Mouse (Mus musculus) cerebellum, adult (tissue): ENCODE measurements around the gene Olfr13.
"Not testable (repeated sequence)": the region's sequence is repeated elsewhere in the genome, so short reads cannot be mapped to it uniquely, and the experiment has no call there.

Experiments used
- ATAC-seq: cut with Nextera tagmentation; 2 replicates; pipeline ENCODE4 v1.9.2; 2017; ENCODE audit warnings: mild to moderate bottlenecking, moderate library complexity, mixed read lengths; ENCODE audit not compliant: insufficient number of reproducible peaks, low FRiP score, low TSS enrichment

Olfr13 gene

DNA sequence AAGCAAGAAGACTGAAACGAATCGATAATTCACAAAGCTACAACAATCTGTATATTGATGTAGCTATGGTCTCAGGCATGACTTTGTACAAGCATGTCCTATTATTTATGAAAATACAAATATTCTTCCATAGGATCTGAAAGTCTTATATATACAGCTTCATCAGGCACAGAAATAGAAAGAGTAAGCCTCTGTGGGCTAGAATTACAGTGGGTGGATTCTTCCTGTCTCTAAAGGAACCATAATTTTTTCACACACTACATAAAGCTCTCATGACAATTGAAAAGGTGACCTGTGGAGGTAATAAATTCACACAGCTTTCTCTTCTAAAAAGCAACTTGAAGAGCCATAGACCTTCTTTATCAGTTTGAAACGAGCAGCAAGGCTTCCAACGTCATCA lies at the start of gene Olfr13:
Gene Olfr13 (plus strand): TSS at position 301 of the 400 bp plus-strand sequence.
- ATAC-seq: no peak

DNA sequence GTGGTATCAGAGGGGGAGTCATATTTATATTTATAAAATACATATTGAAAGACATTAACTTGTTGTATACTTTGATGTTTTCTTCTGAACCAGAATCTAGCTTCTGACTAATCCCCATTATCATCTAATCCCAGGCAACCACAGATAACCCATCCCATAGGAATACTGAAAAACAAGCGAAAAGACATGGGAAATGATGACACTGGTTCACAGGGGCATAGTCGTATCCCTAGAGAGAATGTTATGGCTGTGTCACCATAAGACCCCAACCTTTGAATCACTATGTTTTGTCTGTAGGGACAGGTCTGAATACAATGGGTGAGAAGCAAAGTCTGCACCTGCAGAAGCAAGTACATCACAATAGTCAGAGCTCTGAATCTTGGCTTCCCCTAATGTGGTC lies 25.7 kb upstream of the Olfr13 start, which contains the start of gene Olfr237-ps1:
Gene Olfr237-ps1 (plus strand): TSS at position 301 of the 400 bp plus-strand sequence.
- not testable (repeated sequence) for ATAC-seq

DNA sequence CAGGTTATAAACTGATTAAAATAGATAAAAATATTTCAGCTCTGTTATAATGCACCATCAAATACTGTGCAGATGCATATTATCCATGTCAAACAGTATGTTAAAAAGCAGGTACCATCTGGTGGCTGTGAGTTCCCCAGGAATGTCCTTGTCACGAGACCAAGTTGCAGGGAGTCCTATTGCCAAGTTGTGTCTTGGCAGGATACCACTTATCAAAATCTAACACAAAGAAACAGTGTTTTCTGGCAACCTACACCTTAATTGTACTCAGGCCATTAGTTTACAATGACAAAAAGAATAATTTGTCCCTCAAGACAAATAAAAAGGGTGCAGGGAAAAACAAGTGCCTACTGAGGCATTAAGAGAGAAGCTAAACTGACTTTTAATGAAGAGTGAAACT lies 12.4 kb upstream of the Olfr13 start:
- ATAC-seq: peak; percentile 74

DNA sequence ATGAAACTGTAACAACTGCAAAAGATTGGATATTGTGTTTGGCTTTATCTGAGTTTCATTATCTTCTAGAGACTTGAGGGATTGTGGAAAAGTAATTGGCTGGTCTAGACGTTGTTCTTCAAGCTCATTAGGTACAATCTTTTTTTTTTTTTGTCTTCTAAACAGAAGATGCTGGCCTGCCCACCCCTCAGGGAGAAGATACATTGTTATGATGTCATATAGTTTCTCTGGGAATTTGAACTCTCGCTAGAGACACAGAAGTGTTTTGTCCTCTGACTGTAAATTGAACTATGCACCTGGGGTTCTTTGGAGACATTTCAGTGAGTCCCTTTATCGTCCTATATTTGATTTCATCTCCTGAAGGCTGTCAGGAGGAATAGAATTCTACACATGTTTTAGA lies 9.0 kb upstream of the Olfr13 start, which contains the start of gene Olfr437:
Gene Olfr437 (plus strand): TSS at position 301 of the 400 bp plus-strand sequence.
- ATAC-seq: no peak

DNA sequence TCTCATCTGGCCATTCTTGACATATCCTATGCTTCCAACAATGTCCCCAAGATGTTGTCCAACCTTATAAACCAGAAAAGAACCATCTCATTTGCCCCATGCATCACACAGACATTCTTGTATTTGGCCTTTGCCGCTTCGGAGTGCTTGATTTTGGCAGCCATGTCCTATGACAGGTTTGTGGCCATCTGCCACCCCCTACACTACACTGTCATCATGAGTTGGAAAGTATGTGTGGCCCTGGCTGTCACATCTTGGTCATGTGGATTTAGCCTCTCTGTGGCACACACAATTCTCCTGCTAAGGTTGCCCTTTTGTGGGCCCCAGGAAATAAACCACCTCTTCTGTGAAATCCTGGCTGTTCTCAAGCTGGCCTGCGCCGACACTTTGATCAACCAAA lies 4.7 kb upstream of the Olfr13 start:
- ATAC-seq: peak; percentile 66

DNA sequence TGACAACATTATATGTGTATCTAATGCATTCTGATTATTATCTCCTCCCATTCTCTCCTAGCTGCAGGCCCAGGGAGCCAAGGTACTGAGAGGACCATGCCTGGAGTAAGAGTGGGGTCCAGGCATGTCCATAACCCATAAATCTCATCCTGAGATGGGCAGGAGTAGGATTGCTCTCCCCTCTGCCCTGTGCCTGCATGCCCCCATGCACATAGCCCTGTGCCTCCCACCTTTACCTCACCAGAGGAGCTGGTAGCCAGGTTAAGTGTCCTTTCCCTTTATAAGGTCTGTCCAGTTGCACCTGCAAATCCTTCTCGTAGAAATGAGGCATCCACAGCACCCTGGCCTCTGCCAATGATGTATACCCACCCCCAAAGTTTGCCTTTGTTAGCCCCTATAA lies 6.2 kb downstream of the Olfr13 start:
- ATAC-seq: no peak

DNA sequence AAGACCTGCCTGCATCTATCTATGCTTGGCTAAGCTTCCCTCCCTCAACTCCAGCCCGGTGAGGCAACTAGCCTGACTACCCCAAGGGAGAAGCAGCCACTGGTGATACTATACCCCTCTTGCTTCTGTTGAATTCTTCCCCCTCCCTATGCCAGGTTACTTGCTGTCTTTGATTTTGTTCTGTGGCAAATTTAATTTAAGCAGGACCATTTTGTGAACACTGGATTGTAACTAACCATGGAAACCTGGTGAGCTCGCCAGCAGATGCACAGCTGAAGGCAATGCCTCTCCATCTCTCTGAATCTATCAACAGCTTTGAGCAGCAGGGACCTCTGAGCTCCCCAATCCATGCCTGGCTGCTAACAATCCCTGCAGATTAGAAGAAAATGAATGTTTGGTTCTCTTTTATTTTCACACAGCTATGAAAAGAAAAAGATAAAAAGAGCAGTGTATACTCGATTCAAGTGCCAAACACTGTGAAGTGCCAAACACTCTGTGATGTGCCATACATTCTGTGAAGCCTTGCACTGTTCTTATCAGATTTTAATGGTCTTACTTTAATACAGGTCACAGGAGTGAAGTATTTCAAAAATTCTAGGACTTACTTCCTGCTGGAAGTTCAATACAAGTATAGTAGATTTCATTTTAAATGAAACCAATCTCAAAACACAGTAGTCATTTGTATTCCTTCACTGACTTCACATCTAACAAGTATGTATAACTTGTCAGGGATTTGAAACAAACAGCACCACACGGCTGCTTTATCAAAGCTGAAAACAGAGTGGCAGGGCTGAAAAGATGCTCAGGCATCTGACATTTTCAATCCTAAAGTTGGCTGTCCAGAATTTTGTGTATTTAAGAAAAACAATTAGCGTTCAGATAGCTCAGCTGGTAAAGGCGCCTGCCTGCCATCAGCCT lies 6.9 kb downstream of the Olfr13 start:
- no peak for ATAC-seq

DNA sequence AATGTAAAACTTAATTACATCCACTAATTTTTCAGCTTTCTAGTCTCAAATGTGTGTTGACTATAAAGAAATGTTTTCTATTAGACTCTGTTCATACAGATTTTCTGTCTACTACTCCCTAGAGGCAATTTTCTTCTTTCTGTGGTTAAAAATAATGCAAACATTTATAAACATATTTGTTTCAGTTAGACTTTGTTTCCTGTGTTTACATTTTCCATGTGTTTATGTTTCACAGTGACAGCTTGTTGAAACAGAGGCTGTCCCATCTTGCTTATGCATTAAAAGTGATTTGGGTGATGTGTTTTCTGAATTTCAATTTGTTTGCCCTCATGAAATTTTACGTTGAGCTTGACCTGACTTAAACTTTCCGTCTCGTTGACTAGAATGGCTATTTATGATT lies 19.0 kb downstream of the Olfr13 start:
- ATAC-seq: no peak

DNA sequence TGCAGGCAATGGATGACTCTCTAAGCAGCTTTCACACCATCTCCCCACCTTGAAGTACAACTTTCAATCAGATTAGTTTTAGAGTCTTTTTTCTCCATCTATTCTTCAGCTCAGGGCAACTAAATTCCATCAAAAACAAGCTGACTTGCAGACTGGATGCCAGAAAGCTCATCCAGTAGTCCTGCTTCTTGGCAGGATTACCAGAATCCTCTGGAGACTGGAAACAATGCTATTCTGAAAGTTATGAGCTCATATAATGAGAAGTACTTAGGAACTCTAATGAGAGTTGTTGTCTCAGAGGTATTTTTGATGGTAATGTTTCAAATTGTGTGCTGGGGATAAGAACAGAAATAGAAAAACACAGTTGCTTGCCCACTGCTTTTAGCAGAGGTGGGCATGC lies 24.8 kb downstream of the Olfr13 start, which contains the start of gene Olfr435:
Gene Olfr435 (plus strand): TSS at position 366 of the 400 bp plus-strand sequence.
- no peak for ATAC-seq

DNA sequence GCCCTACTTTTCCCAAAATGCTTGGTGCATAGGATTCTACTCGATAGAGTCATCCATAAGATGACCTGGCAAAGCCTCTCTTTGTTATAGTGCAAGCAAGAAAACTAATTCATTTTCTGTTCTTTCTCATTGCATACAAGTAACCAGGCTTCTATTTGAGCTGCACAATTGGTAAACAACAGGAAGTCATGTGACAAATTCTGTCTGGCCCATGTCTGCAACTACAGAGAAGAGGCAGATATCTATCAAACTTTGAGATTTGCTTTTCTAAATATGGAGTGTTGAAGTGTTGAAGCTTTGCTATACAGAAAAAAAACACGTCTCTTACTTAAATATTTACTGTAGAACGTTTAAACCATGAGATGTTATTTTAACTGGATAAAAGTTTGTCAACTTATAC lies 26.2 kb downstream of the Olfr13 start:
- no peak for ATAC-seq

DNA sequence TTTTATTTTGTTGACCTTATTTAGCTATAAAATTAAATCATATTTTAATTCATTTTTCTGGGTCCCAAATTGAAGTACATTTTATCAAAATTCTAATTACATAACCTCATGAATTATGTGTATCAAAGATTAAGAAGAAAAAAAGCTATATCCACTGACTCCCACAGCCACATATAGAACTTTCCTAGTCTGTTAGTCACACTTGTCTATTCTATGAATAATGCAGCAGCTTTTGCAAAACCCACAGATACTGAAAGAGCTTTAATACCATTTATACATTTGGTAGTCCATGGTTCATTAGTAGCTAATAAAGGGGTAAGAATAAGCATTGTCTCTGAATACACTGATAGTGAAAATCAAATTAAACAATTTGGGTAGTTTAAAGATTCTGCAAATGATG lies 30.8 kb downstream of the Olfr13 start:
- ATAC-seq: no peak

DNA sequence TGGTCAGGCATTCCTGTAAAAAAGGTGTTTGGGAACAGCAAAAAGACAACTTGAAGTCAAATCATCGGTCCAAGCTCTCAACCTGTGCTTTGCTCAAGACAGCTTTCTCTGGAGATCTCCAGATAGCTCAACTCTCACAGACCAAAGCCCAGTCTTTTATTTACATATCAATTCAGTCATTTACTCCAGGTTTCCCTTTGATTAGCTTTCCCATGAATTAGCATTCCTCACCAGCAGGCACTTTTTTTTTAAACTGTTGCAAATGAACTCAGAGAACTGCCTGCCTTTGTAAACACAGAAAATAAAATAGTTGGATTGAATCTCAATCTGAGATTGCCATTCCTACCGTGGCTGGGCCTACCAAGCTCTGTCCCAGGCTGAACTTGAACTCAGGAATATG lies 33.4 kb downstream of the Olfr13 start:
- no peak for ATAC-seq

DNA sequence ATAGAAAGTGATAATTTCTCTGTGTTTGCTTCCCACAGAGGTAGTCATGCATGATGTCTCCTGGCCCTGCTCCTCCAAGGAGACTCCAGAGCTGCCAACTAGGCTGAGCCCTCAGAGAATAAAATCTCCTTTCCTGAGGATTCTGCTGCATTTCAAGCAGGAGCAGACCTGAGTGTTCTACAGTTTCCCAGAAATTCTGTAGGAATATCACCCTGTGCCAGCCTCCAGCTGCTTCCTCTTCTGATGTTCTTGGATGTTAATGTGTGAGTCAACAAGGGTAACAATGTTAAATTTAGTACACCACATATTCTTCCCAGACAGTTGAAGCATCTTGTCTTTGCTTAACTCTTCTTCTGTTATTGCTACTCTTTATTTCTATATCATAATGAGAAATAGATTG lies 40.9 kb downstream of the Olfr13 start, which contains the start of gene Olfr434:
Gene Olfr434 (plus strand): TSS at position 149 of the 400 bp plus-strand sequence.
- not testable (repeated sequence) for ATAC-seq
